Mouse (Mus musculus): ENCODE measurements around the gene Hnrnpdl.

Hnrnpdl gene

GRCm38 (mm10) chr5:100047143-100047640 lies 7.7 kb upstream of the Hnrnpdl start:
- no peak for DNase-seq (ENCODE audit: low spot score in 2 of 2)

DNA sequence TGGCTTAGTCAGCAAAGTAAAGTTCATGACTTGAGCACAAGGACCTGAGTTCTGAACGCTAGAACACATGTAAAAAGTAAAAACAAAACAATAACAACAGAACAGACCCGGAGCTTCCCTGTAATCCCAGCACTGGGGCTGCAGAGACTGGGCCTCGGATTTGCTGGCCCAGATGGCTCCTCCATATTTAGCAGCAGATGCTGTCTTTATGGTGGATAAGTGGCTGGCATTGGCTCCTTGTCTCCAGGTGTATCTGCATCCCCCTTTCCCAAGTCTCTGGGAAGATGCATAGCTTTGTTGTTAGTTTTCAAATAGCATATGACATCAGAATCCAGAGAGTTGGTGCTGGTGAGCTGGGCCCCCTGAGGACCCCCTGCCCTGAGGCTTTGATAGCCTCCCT lies 6.6 kb upstream of the Hnrnpdl start:
- no peak for DNase-seq (ENCODE audit: low spot score in 2 of 2)

DNA sequence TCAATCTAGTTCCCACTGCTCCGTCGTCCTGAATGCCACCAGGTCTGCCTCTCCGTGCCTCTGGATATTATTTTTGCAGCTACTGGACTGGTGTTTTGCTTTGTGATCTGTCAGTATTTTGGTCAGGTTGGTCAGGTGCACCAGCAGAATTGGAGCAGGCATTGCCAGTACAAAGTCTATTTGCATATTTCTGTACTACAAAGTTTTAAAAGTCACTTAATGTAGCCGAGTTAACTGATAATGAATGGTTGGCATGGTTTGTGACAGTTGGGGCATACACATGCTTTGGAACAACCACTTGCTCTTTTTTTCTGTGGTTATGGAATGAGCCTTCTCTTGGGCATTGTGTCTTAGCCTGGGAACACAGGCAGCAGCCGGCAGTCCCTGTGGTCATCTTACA lies 5.2 kb upstream of the Hnrnpdl start:
- DNase-seq (ENCODE audit: low spot score in 2 of 2) = no peak

GRCm38 (mm10) chr5:100044030-100044429 lies 4.6 kb upstream of the Hnrnpdl start:
- no peak for DNase-seq (ENCODE audit: low spot score in 2 of 2)

GRCm38 (mm10) chr5:100043361-100043760 lies 3.9 kb upstream of the Hnrnpdl start:
- no peak for DNase-seq (ENCODE audit: low spot score in 2 of 2)

DNA sequence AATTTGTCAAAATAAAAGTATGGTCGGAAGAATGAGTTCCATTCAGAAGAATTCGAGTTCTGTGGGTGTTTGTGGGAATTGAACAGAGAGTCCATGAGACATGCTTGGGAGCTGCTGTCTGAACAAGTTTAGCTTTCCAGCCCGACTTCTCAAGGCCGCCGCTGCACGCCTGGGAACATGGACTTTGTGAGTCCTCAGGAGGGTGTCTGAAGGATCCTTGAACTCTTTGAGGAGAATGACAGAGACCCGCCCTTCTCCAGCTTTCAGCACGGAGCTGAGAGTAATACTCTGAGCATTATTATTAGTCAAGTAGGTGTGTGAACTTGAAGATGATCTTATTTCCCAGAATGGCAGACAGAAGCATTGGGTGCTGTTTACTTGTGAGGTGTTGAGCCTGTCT lies 3.0 kb upstream of the Hnrnpdl start:
- DNase-seq (ENCODE audit: low spot score in 2 of 2) = no peak

GRCm38 (mm10) chr5:100041272-100041671 lies 1.8 kb upstream of the Hnrnpdl start:
- no peak for DNase-seq (ENCODE audit: low spot score in 2 of 2)

GRCm38 (mm10) chr5:100040281-100040784 lies 869 bp upstream of the Hnrnpdl start:
- peak in 1 of 2 experiments; percentile 49 for DNase-seq (ENCODE audit: low spot score in 2 of 2)

DNA sequence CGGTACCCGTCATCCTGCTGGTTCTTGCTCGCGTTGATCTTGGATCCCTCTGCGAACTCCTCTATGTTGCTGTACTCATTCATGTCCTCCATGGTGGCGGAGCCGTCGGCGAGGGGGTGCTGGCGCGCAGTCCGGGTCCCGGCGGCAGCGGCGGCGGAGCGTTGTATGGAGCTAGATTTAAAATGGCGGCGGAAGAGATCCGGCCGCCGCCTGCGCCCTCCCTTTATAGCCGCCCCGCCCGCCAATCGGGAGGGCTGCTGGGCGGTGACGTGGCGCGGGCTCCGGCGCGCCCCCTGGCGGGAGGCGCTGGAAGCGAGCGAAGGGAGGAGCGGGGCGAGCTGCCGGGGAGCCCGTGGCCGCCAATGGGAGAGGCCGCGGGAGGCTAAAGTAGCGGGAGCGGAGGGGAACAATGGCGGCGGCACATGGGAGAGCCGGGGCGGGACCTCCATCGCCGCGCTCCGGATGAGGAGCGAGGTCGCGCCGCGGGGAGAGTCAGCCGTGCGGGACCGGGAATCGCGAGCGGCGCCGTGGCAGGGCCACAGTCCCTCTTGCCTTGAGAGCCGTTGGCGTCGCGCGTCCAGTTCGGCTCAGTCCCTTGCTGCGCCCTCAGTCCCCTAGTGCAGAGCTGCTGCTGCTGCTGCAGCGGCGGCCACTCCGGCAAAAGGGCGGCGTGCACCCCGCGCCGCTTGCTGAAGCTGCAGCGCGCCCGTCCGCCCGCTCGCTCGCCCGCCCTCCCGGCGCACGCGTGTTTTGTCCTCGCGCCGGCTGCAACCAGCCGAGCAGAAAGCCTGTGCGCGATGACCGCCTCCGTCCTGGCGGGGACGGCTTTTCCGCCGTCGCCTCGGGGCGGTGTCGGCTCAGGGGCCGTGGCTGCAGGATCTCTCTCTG lies 506 bp downstream of the Hnrnpdl start:
- peak; percentile 88 to 95 for DNase-seq (ENCODE audit: low spot score in 2 of 2)

GRCm38 (mm10) chr5:100037965-100038713 lies 1.3 kb downstream of the Hnrnpdl start:
- peak; percentile 61 to 82 for DNase-seq (ENCODE audit: low spot score in 2 of 2)

- no peak for DNase-seq (ENCODE audit: low spot score in 2 of 2)
Observed at GRCm38 (mm10) chr5:100036681-100037080, 2.8 kb downstream of the Hnrnpdl start.

DNA sequence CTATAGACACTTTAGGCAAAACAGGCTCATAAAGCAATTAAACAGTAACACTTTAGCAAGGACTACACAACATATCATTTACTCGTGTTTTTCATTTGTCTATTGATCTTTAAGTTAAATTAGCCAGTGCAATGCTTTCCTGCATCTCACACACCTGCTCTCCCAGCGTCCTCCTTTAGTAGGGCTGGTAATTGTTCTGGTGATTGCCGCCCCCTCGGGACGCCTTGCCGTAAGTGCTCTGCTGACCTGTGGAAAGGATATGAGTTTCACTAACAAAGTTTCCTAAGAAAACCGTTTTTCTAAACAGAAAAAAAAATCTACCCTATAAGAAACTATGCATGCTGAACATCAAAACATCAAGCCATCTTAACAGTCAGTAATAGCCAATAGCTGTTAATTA lies 3.5 kb downstream of the Hnrnpdl start:
- no peak for DNase-seq (ENCODE audit: low spot score in 2 of 2)

DNA sequence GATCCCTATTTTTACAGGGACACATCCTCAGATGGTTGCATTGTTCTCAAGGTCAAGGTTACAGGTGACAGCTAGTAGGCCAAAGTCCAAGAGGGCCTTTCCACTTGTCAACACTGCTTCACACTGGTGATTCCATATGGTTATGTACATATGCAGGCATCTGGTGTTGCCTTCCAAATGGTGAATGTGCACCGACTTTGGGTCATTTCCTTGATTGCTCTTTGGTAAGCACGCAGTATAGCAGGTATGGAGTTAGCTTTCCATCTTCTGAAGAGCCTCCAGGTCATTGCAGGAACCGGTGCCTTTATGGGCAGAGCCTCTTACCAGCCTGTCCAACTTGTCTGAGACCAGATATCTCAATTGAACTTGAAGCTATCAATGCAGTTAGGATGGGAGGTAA lies 6.8 kb downstream of the Hnrnpdl start:
- DNase-seq (ENCODE audit: low spot score in 2 of 2) = no peak

- no peak for DNase-seq (ENCODE audit: low spot score in 2 of 2)
Observed at GRCm38 (mm10) chr5:100032107-100032506, 7.4 kb downstream of the Hnrnpdl start.

- DNase-seq (ENCODE audit: low spot score in 2 of 2) = peak in 1 of 2 experiments; percentile 28
Observed at GRCm38 (mm10) chr5:100030069-100030468, 9.4 kb downstream of the Hnrnpdl start.

DNA sequence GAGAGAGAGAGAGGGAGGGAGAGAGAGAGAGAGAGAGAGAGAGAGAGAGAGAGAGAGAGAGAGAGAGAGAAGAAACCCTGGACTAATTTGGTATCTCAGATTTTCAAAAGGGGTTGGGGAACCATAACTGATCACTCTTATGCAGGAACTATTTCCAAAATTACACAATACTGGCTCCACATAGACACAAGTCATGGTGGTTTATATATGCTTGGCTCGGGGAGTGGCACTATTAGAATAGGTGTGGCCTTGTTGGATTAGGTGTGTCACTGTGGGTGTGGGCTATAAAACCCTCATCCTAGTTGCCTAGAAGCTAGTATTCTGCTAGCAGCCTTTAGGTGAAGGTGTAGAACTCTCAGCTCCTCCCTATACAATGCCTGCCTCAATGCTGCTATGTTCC lies 14.6 kb downstream of the Hnrnpdl start:
- no peak for DNase-seq (ENCODE audit: low spot score in 2 of 2)

DNA sequence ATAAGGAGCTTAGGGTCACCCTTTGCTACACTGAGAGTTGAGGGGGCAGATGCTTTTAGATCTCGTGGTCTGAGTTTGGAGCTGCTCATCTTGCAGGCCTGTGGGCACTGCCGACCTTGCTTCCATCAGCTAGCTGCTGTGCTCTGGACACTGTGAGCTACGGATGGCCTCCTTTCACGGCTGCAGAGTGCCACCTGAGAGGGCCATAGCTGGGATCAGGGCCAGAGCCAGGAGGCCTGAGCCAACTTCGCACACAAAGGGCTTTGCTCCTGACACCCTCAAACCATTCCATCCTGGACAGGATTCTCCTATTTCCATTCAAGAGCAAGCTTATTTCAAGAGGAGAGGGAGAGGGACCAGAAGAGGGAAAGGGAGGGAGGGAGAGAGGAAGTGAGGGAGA lies 15.1 kb downstream of the Hnrnpdl start:
- no peak for DNase-seq (ENCODE audit: low spot score in 2 of 2)

GRCm38 (mm10) chr5:100020089-100020488 lies 19.4 kb downstream of the Hnrnpdl start:
- no peak for DNase-seq (ENCODE audit: low spot score in 2 of 2)

DNA sequence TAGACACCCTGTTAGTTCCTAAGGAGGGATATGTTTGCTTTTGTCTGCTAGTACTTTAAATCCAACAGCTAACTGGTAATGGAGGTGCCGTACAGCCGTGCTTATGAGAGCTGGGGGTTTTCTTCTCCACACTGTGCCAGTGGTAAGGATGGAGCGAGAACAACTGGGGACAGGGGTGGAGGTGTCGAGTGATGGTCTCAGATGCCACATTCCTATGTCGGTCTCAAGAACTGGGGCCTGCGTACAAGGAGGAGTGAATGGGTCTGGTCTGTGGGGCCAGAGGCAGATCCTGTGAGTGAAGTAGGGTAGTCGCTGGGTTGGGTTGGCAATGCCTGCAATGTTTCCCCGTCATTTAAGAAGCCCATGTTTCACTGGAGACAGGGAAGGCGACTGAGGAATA lies 26.9 kb downstream of the Hnrnpdl start:
- no peak for DNase-seq (ENCODE audit: low spot score in 2 of 2)

- DNase-seq (ENCODE audit: low spot score in 2 of 2) = no peak
Observed at GRCm38 (mm10) chr5:100008485-100008884, 31.0 kb downstream of the Hnrnpdl start.

GRCm38 (mm10) chr5:100007040-100007375 lies 32.5 kb downstream of the Hnrnpdl start:
- DNase-seq (ENCODE audit: low spot score in 2 of 2) = no peak

- no peak for DNase-seq (ENCODE audit: low spot score in 2 of 2)
Observed at GRCm38 (mm10) chr5:100006324-100007039, 33.0 kb downstream of the Hnrnpdl start.

Measured in left cerebral cortex, adult 9 months (tissue).